Mouse (Mus musculus) midbrain, embryonic 13.5 days (tissue): Measurements from ENCODE around the gene Ltn1. TPM values are rescaled to one million over a fixed set of nuclear protein-coding genes. Genes with fewer than 3 reads are reported as not detected.
A peak's percentile ranks its signal among the peaks of the same experiment; 100 is the strongest.

Experiments
- ATAC-seq: fragments of 200-750 bp; cut with Nextera tagmentation; 2 replicates; pipeline ENCODE4 v1.8.0; 2017; ENCODE audit warnings: mild to moderate bottlenecking, moderate TSS enrichment, moderate library complexity
- H3K27ac ChIP-seq: fragments of 300-500 bp; sonication (generic); 2 replicates; pipeline ENCODE4 v1.5.1; 2015; ENCODE audit warnings: inconsistent platforms, mild to moderate bottlenecking, moderate library complexity
- H3K27me3 ChIP-seq: fragments of 300-500 bp; sonication (generic); 2 replicates; pipeline ENCODE4 v1.6.1; 2015; ENCODE audit warnings: mild to moderate bottlenecking, inconsistent platforms
- H3K36me3 ChIP-seq: fragments of 300-500 bp; sonication (generic); 2 replicates; pipeline ENCODE4 v1.6.1; 2015; ENCODE audit warnings: mild to moderate bottlenecking, inconsistent platforms
- H3K4me1 ChIP-seq: fragments of 300-500 bp; sonication (generic); replicated peaks from 2 replicates; pipeline ENCODE4 v1.6.1; 2015; ENCODE audit warnings: inconsistent platforms
- H3K4me2 ChIP-seq: fragments of 300-500 bp; sonication (generic); replicated peaks from 2 replicates; pipeline ENCODE4 v1.6.1; 2015; ENCODE audit warnings: moderate library complexity, mild to moderate bottlenecking, inconsistent platforms
- H3K4me3 ChIP-seq: fragments of 300-500 bp; sonication (generic); replicated peaks from 2 replicates; pipeline ENCODE4 v1.5.1; 2015; ENCODE audit warnings: mild to moderate bottlenecking, inconsistent platforms
- H3K9ac ChIP-seq: fragments of 300-500 bp; sonication (generic); replicated peaks from 2 replicates; pipeline ENCODE4 v1.6.1; 2015; ENCODE audit warnings: mild to moderate bottlenecking, inconsistent platforms
- H3K9me3 ChIP-seq: fragments of 300-500 bp; sonication (generic); 2 replicates; pipeline ENCODE4 v1.6.1; 2016; ENCODE audit warnings: mild to moderate bottlenecking, inconsistent platforms
- whole genome bisulfite sequencing: fragments of 180-500 bp; shearing (Covaris S2); methylation state at CpG from one replicate; pipeline ENCODE4 v1.1.7; 2015; 5-methylcytosine and 5-hydroxymethylcytosine counted together
- polyA plus RNA-seq: library from polyadenylated mRNA; unstranded; fragments of >200 nt; fragmentation: Nextera tagmentation; extraction: Ambion mirVana; gene quantifications from 2 replicates; pipeline ENCODE4 v1.2.1, GENCODE M21; 2015

The Ltn1 gene
- 28.2 and 29.1 TPM in 2 replicates for polyA plus RNA-seq

GRCm38 (mm10) chr16:87432033-87432814 lies at the start of gene Ltn1:
Gene Ltn1 (minus strand): TSS chr16:87432612.
- Histone ChIP-seq H3K27ac (peak within 1 kb of the TSS; percentile 49; the same call in 1 of the 2 replicates), H3K4me3 (peak within 1 kb of the TSS; percentile 95), H3K9ac (peak within 1 kb of the TSS; percentile 82), H3K4me1 (peaks cover 13% of the 10 kb centered on the region), H3K9me3 (no peaks in the 10 kb centered on the region), H3K27me3 (no peaks in the 10 kb centered on the region), H3K36me3 (no peaks in the 10 kb centered on the region), H3K4me2 (peak within 1 kb of the TSS; percentile 89)
- 2% methylated on average over 56 of the region's 56 CpGs for WGBS
- peak; percentile 100 for ATAC-seq

- H3K4me1 ChIP-seq: no peaks in the 10 kb centered on the region
- WGBS: 94% methylated on average over 4 of the region's 4 CpGs
- no peaks in the 10 kb centered on the region for H3K27me3 ChIP-seq
- H3K4me2 ChIP-seq: no peak overlapping the region
- no peaks in the 10 kb centered on the region for H3K9me3 ChIP-seq
- H3K36me3 ChIP-seq: peaks cover 81% of the 10 kb centered on the region
- H3K9ac ChIP-seq: no peak overlapping the region
- no peak overlapping the region for H3K4me3 ChIP-seq
- no peak for ATAC-seq
- H3K27ac ChIP-seq: no peak overlapping the region
Measured at GRCm38 (mm10) chr16:87470579-87470978, 38.2 kb upstream of the Ltn1 start.

GRCm38 (mm10) chr16:87458752-87459151 lies 26.3 kb upstream of the Ltn1 start:
- H3K27ac ChIP-seq: no peak overlapping the region
- WGBS: 98% methylated on average over 3 of the region's 3 CpGs
- peaks cover 37% of the 10 kb centered on the region for H3K36me3 ChIP-seq
- H3K27me3 ChIP-seq: no peaks in the 10 kb centered on the region
- no peak overlapping the region for H3K4me3 ChIP-seq
- H3K4me2 ChIP-seq: no peak overlapping the region
- peaks cover 19% of the 10 kb centered on the region for H3K4me1 ChIP-seq
- ATAC-seq: no peak
- H3K9ac ChIP-seq: no peak overlapping the region
- H3K9me3 ChIP-seq: no peaks in the 10 kb centered on the region

- no peaks in the 10 kb centered on the region for H3K9me3 ChIP-seq
- peak overlapping the region; percentile 80 for H3K27ac ChIP-seq
- ATAC-seq: no peak
- peak overlapping the region; percentile 93 for H3K4me3 ChIP-seq
- H3K36me3 ChIP-seq: peaks cover 12% of the 10 kb centered on the region
- 0 out of 2 replicates have a peak, but pooled peaks cover 4% of the 10 kb centered on the region for H3K27me3 ChIP-seq
- H3K4me1 ChIP-seq: peaks cover 19% of the 10 kb centered on the region
- H3K4me2 ChIP-seq: peak overlapping the region; percentile 92
- WGBS: under 1% methylated on average over 38 of the region's 38 CpGs
- H3K9ac ChIP-seq: peak overlapping the region; percentile 85
Measured at GRCm38 (mm10) chr16:87455180-87455611, 22.8 kb upstream of the Ltn1 start.

GRCm38 (mm10) chr16:87454419-87455179 lies 22.2 kb upstream of the Ltn1 start, which contains the start of gene Usp16:
Gene Usp16 (plus strand): TSS chr16:87454703.
- Histone ChIP-seq H3K4me2 (peak within 1 kb of the TSS; percentile 92), H3K9me3 (no peaks in the 10 kb centered on the region), H3K4me1 (peaks cover 19% of the 10 kb centered on the region), H3K9ac (peak within 1 kb of the TSS; percentile 85), H3K27me3 (0 out of 2 replicates have a peak, but pooled peaks cover 4% of the 10 kb centered on the region), H3K27ac (peak within 1 kb of the TSS; percentile 80), H3K36me3 (peaks cover 8% of the 10 kb centered on the region), H3K4me3 (peak within 1 kb of the TSS; percentile 93)
- ATAC-seq: peak; percentile 98
- WGBS: 11% methylated on average over 43 of the region's 45 CpGs

- no peaks in the 10 kb centered on the region for H3K9me3 ChIP-seq
- 0 out of 2 replicates have a peak, but pooled peaks cover 4% of the 10 kb centered on the region for H3K27me3 ChIP-seq
- no peaks in the 10 kb centered on the region for H3K36me3 ChIP-seq
- H3K27ac ChIP-seq: no peak overlapping the region
- H3K4me3 ChIP-seq: no peak overlapping the region
- peaks cover 19% of the 10 kb centered on the region for H3K4me1 ChIP-seq
- H3K9ac ChIP-seq: no peak overlapping the region
- ATAC-seq: no peak
- H3K4me2 ChIP-seq: no peak overlapping the region
- 86% methylated on average over 2 of the region's 2 CpGs for WGBS
Measured at GRCm38 (mm10) chr16:87453226-87453625, 20.8 kb upstream of the Ltn1 start.

GRCm38 (mm10) chr16:87445528-87445927 lies 13.1 kb upstream of the Ltn1 start:
- 96% methylated on average over 3 of the region's 3 CpGs for WGBS
- no peak for ATAC-seq
- H3K36me3 ChIP-seq: no peaks in the 10 kb centered on the region
- no peaks in the 10 kb centered on the region for H3K27me3 ChIP-seq
- H3K4me3 ChIP-seq: no peak overlapping the region
- no peak overlapping the region for H3K27ac ChIP-seq
- peaks cover 9% of the 10 kb centered on the region for H3K4me1 ChIP-seq
- no peak overlapping the region for H3K4me2 ChIP-seq
- no peak overlapping the region for H3K9ac ChIP-seq
- no peaks in the 10 kb centered on the region for H3K9me3 ChIP-seq

- Histone ChIP-seq H3K27ac (no peak overlapping the region), H3K9me3 (no peaks in the 10 kb centered on the region), H3K4me3 (no peak overlapping the region), H3K9ac (no peak overlapping the region), H3K4me2 (no peak overlapping the region), H3K27me3 (no peaks in the 10 kb centered on the region), H3K36me3 (no peaks in the 10 kb centered on the region), H3K4me1 (peaks cover 9% of the 10 kb centered on the region)
- no peak for ATAC-seq
Measured at GRCm38 (mm10) chr16:87445110-87445509, 12.7 kb upstream of the Ltn1 start.

- Histone ChIP-seq H3K9me3 (no peaks in the 10 kb centered on the region), H3K9ac (no peak overlapping the region), H3K27me3 (no peaks in the 10 kb centered on the region), H3K4me2 (no peak overlapping the region), H3K27ac (no peak overlapping the region), H3K36me3 (no peaks in the 10 kb centered on the region), H3K4me3 (no peak overlapping the region), H3K4me1 (peaks cover 15% of the 10 kb centered on the region)
- no peak for ATAC-seq
- WGBS: 68% methylated on average over 1 of the region's 1 CpGs
Measured at GRCm38 (mm10) chr16:87444071-87444470, 11.7 kb upstream of the Ltn1 start.

- no peak overlapping the region for H3K4me2 ChIP-seq
Measured at GRCm38 (mm10) chr16:87443245-87443644, 10.8 kb upstream of the Ltn1 start.

GRCm38 (mm10) chr16:87442291-87442690 lies 9.9 kb upstream of the Ltn1 start:
- Histone ChIP-seq H3K9ac (no peak overlapping the region), H3K36me3 (no peaks in the 10 kb centered on the region), H3K9me3 (no peaks in the 10 kb centered on the region), H3K27ac (no peak overlapping the region), H3K4me1 (peaks cover 15% of the 10 kb centered on the region), H3K27me3 (no peaks in the 10 kb centered on the region), H3K4me2 (no peak overlapping the region), H3K4me3 (no peak overlapping the region)
- ATAC-seq: no peak
- 58% methylated on average over 5 of the region's 5 CpGs for WGBS

More at GRCm38 (mm10) chr16:87443245-87443644, 10.8 kb upstream of the Ltn1 start:
- no peaks in the 10 kb centered on the region for H3K27me3 ChIP-seq
- H3K4me1 ChIP-seq: peaks cover 15% of the 10 kb centered on the region
- H3K27ac ChIP-seq: no peak overlapping the region
- H3K9me3 ChIP-seq: no peaks in the 10 kb centered on the region
- H3K9ac ChIP-seq: no peak overlapping the region
- no peak for ATAC-seq
- no peaks in the 10 kb centered on the region for H3K36me3 ChIP-seq
- H3K4me3 ChIP-seq: no peak overlapping the region

GRCm38 (mm10) chr16:87441089-87441488 lies 8.7 kb upstream of the Ltn1 start:
- H3K27me3 ChIP-seq: no peaks in the 10 kb centered on the region
- H3K4me2 ChIP-seq: peak overlapping the region; percentile 68
- H3K36me3 ChIP-seq: no peaks in the 10 kb centered on the region
- no peaks in the 10 kb centered on the region for H3K9me3 ChIP-seq
- peak overlapping the region; percentile 81 for H3K9ac ChIP-seq
- peak overlapping the region; percentile 61 for H3K4me3 ChIP-seq
- peaks cover 15% of the 10 kb centered on the region for H3K4me1 ChIP-seq
- ATAC-seq: no peak
- no peak overlapping the region for H3K27ac ChIP-seq
- 25% methylated on average over 9 of the region's 9 CpGs for WGBS
